Mouse (Mus musculus): ENCODE measurements around the gene Trf. TPM values are rescaled to one million over a fixed set of nuclear protein-coding genes. Genes with fewer than 3 reads are reported as not detected.

Gene Trf
- polyA plus RNA-seq, 1 experiment from 2014 or later: 23.5 TPM

DNA sequence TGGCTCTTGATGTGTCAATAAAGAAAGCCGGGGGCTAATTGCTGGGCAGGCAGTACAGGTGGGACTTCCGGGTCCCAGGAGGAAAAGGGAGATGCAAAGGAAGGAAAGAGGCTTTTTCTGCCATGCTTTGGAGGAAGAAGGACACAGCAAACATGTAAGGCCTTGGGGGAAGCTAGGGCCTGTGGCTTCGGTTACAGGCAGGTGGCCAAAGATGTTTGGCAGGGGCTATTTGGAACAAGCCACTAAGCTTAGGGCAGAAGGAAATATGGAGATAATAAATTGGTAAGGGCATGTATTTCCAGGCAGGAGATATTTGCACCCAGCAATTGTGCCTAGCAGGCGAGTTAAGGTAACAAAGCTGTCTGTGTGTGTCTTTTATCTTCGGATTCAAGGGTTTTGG is 22.7 kb upstream of the Trf start:
- ATAC-seq (replicated peaks; ENCODE audit: low FRiP score, low read depth) (no peak), DNase-seq (ENCODE audit: low spot score) (no peak)
- Histone ChIP-seq H3K27ac (no peak overlapping the region), H3K4me1 (replicated peaks; ENCODE audit: insufficient read depth, low read length) (no peaks in the 10 kb centered on the region), H3K9ac (ENCODE audit: low read depth, low read length) (no peak overlapping the region), H3K4me3 (replicated peaks; ENCODE audit: low read depth, low read length) (no peak overlapping the region), H3K36me3 (ENCODE audit: insufficient read depth, low read length) (no peaks in the 10 kb centered on the region), H3K4me2 (ENCODE audit: low read length) (no peak overlapping the region), H3K27me3 (ENCODE audit: insufficient read depth, low read length) (no peaks in the 10 kb centered on the region), H3K9me3 (replicated peaks; ENCODE audit: low read length) (no peaks in the 10 kb centered on the region)
- 85% methylated on average over 5 of the region's 5 CpGs for WGBS
- TF ChIP-seq CTCF (IDR thresholded peaks at IDR 0.05; ENCODE audit: low read depth): no peak

DNA sequence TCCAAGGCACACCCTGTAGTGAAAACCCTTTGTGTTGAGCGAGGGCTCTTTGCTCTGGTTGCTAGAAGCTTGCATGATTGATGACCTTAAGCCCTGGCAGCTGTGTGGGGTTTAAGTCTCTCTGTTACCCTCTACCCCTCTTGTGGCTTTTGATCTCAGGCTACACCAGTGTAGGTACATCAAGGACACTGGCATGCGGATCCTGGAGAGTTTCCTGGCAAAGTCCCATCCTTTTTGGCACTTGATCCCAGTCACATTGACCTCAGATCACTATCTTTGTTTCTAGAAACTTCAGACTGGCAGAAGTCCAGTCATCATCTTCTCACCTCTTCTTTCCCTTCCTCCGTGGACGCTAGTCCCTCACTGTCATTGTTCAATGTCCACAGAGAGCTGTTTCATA is 18.4 kb upstream of the Trf start:
- ATAC-seq (replicated peaks; ENCODE audit: low FRiP score, low read depth) (no peak), DNase-seq (ENCODE audit: low spot score) (no peak)
- Histone ChIP-seq H3K4me1 (replicated peaks; ENCODE audit: insufficient read depth, low read length) (no peaks in the 10 kb centered on the region), H3K27ac (no peak overlapping the region), H3K9ac (ENCODE audit: low read depth, low read length) (no peak overlapping the region), H3K27me3 (ENCODE audit: insufficient read depth, low read length) (no peaks in the 10 kb centered on the region), H3K9me3 (replicated peaks; ENCODE audit: low read length) (no peaks in the 10 kb centered on the region), H3K4me3 (replicated peaks; ENCODE audit: low read depth, low read length) (no peak overlapping the region), H3K36me3 (ENCODE audit: insufficient read depth, low read length) (no peaks in the 10 kb centered on the region), H3K4me2 (ENCODE audit: low read length) (no peak overlapping the region)
- no peak for TF ChIP-seq CTCF (IDR thresholded peaks at IDR 0.05; ENCODE audit: low read depth)
- 41% methylated on average over 4 of the region's 4 CpGs for WGBS

DNA sequence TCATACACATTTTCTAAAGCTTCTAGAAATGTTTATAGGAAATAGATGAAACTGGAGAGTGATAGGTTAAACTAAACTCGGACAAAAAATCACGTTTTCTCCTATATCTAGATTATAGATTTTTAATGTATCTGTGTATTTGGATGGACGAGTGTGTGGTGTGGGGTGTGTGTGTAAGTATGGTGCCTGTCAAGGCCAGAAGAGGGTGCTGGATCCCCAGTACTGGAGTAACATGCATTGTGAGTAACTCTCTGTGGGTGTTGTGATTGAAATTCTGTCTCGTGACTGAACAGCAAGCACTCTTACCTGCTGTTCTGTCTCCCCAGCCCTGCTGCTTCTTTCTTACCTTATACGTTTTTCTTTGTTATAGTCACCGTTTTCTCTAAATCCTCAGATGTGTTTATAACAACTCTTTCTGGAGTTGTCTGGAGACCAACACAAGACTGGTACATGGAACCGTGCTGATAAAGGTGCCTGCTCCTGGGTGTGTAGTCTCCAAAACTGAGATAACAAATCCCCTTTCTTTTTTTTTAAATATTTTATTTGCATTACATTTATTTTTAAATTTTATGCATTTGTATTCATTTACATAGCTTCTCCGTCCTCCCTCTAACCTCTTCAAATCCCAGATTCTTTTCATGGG is 16.4 kb upstream of the Trf start:
- DNase-seq (ENCODE audit: low spot score): no peak
- WGBS: 87% methylated on average over 8 of the region's 8 CpGs
- H3K9me3 ChIP-seq (replicated peaks; ENCODE audit: low read length): no peaks in the 10 kb centered on the region
- no peak overlapping the region for H3K4me3 ChIP-seq (replicated peaks; ENCODE audit: low read depth, low read length)
- H3K4me2 ChIP-seq (ENCODE audit: low read length): no peak overlapping the region
- TF ChIP-seq CTCF (IDR thresholded peaks at IDR 0.05; ENCODE audit: low read depth): no peak
- no peak for ATAC-seq (replicated peaks; ENCODE audit: low FRiP score, low read depth)
- no peaks in the 10 kb centered on the region for H3K27me3 ChIP-seq (ENCODE audit: insufficient read depth, low read length)
- H3K36me3 ChIP-seq (ENCODE audit: insufficient read depth, low read length): no peaks in the 10 kb centered on the region
- no peaks in the 10 kb centered on the region for H3K4me1 ChIP-seq (replicated peaks; ENCODE audit: insufficient read depth, low read length)
- no peak overlapping the region for H3K9ac ChIP-seq (ENCODE audit: low read depth, low read length)
- H3K27ac ChIP-seq: no peak overlapping the region

DNA sequence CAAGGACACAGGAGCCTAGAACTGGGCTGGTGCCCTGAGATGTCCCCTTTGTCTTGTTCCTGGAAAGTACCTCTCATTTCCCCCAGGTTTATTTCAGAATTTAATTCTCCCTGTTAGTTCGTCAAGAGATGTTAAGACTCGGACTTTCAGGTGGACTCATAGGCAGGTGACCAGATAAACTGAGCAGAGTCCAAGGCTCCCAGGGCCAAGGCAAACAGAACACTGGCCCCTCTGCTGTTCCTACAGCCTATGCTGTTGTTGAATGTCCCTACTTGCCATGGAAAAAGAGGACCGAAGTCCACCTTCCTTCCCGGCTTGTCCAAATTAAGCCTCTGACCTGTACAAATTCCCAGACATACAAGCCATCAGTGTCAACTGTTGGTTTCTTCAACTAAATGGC is 13.4 kb upstream of the Trf start:
- no peaks in the 10 kb centered on the region for H3K27me3 ChIP-seq (ENCODE audit: insufficient read depth, low read length)
- no peaks in the 10 kb centered on the region for H3K9me3 ChIP-seq (replicated peaks; ENCODE audit: low read length)
- H3K4me1 ChIP-seq (replicated peaks; ENCODE audit: insufficient read depth, low read length): no peaks in the 10 kb centered on the region
- no peak for DNase-seq (ENCODE audit: low spot score)
- no peak overlapping the region for H3K9ac ChIP-seq (ENCODE audit: low read depth, low read length)
- no peak for ATAC-seq (replicated peaks; ENCODE audit: low FRiP score, low read depth)
- H3K36me3 ChIP-seq (ENCODE audit: insufficient read depth, low read length): no peaks in the 10 kb centered on the region
- H3K4me2 ChIP-seq (ENCODE audit: low read length): no peak overlapping the region
- 82% methylated on average over 4 of the region's 4 CpGs for WGBS
- no peak for TF ChIP-seq CTCF (IDR thresholded peaks at IDR 0.05; ENCODE audit: low read depth)
- H3K27ac ChIP-seq: no peak overlapping the region
- H3K4me3 ChIP-seq (replicated peaks; ENCODE audit: low read depth, low read length): no peak overlapping the region

DNA sequence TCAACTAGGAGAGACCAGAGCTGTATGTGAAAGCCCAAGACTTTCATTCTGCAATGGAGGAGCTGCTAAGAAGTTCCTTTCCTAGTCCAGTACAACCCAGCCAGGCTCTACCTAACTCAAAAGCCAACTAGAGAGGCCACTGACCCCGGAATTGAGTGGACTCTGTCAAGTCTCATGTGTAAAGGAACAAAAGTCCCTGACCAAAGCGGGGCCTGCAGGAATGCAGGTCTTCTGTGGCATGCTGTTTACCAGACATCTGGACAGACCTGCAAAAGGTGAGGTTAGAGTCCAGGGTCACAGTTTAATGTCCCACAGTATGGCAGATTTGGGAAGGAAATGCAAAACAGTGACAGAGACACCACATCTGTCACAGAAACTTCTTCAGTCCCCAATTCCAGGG is 11.0 kb upstream of the Trf start:
- no peak for TF ChIP-seq CTCF (IDR thresholded peaks at IDR 0.05; ENCODE audit: low read depth)
- Histone ChIP-seq H3K36me3 (ENCODE audit: insufficient read depth, low read length) (no peaks in the 10 kb centered on the region), H3K4me3 (replicated peaks; ENCODE audit: low read depth, low read length) (no peak overlapping the region), H3K4me2 (ENCODE audit: low read length) (no peak overlapping the region), H3K27ac (no peak overlapping the region), H3K27me3 (ENCODE audit: insufficient read depth, low read length) (no peaks in the 10 kb centered on the region), H3K9me3 (replicated peaks; ENCODE audit: low read length) (no peaks in the 10 kb centered on the region), H3K4me1 (replicated peaks; ENCODE audit: insufficient read depth, low read length) (no peaks in the 10 kb centered on the region), H3K9ac (ENCODE audit: low read depth, low read length) (no peak overlapping the region)
- 87% methylated on average over 2 of the region's 2 CpGs for WGBS
- DNase-seq (ENCODE audit: low spot score): no peak
- no peak for ATAC-seq (replicated peaks; ENCODE audit: low FRiP score, low read depth)

DNA sequence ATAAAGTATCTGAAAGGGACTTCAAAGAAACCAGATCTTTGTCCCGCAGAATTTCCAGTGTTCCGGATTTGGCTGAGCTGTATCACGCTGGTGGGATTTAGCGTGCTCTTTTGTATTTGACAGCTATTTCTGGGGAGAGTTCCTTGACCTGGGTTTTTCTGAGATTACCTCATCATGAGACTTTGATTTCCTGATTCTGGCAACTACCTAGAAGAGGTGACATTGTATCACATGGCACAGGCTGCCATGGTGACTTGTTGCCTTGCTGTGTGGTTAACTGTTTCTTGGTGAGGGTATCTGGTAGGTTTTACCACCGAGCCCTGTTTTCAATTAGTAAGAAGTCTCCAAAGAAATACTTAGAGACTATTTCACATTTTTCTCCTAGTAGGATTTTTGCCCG is 9.2 kb upstream of the Trf start:
- TF ChIP-seq CTCF (IDR thresholded peaks at IDR 0.05; ENCODE audit: low read depth): no peak
- Histone ChIP-seq H3K9me3 (replicated peaks; ENCODE audit: low read length) (no peaks in the 10 kb centered on the region), H3K4me1 (replicated peaks; ENCODE audit: insufficient read depth, low read length) (no peaks in the 10 kb centered on the region), H3K36me3 (ENCODE audit: insufficient read depth, low read length) (no peaks in the 10 kb centered on the region), H3K9ac (ENCODE audit: low read depth, low read length) (no peak overlapping the region), H3K4me2 (ENCODE audit: low read length) (no peak overlapping the region), H3K27ac (no peak overlapping the region), H3K4me3 (replicated peaks; ENCODE audit: low read depth, low read length) (no peak overlapping the region), H3K27me3 (ENCODE audit: insufficient read depth, low read length) (no peaks in the 10 kb centered on the region)
- ATAC-seq (replicated peaks; ENCODE audit: low FRiP score, low read depth): no peak
- DNase-seq (ENCODE audit: low spot score): no peak
- WGBS: 92% methylated on average over 6 of the region's 6 CpGs

DNA sequence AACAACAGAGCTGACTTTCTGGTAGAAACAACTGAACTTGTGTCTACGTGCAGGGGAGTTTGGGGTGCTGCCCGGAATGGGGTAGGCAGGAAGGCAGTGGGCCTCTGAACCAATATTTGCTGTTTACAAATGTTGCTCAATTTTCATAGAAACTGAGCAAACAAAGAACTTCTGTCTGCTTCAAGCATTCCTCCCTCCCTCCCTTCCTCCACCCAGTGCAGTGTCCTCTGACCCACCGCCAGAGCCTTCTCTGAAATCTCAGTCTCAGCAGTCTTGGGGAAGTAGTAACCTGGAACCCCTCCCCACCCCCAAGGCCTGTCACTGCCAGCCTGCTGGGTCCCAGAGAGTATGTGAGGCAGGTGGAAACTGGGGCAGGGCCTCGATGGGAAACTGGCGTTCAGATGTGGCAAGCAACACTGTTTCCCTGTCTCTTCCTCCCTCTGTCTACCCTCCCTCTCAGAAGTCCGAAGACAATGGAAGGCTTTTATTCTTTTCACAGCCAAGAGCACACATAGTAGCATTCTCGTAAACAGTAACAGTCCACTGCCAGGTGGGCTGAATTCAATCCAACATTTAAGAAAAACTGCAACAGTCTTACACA is 4.4 kb upstream of the Trf start:
- ATAC-seq (replicated peaks; ENCODE audit: low FRiP score, low read depth): no peak
- TF ChIP-seq CTCF (IDR thresholded peaks at IDR 0.05; ENCODE audit: low read depth): no peak
- Histone ChIP-seq H3K9ac (ENCODE audit: low read depth, low read length) (no peak overlapping the region), H3K4me1 (replicated peaks; ENCODE audit: insufficient read depth, low read length) (no peaks in the 10 kb centered on the region), H3K4me3 (replicated peaks; ENCODE audit: low read depth, low read length) (no peak overlapping the region), H3K4me2 (ENCODE audit: low read length) (no peak overlapping the region), H3K27ac (no peak overlapping the region), H3K36me3 (ENCODE audit: insufficient read depth, low read length) (no peaks in the 10 kb centered on the region), H3K9me3 (replicated peaks; ENCODE audit: low read length) (no peaks in the 10 kb centered on the region), H3K27me3 (ENCODE audit: insufficient read depth, low read length) (no peaks in the 10 kb centered on the region)
- WGBS: 67% methylated on average over 7 of the region's 7 CpGs
- DNase-seq (ENCODE audit: low spot score): no peak
